In the genomic region with DNA sequence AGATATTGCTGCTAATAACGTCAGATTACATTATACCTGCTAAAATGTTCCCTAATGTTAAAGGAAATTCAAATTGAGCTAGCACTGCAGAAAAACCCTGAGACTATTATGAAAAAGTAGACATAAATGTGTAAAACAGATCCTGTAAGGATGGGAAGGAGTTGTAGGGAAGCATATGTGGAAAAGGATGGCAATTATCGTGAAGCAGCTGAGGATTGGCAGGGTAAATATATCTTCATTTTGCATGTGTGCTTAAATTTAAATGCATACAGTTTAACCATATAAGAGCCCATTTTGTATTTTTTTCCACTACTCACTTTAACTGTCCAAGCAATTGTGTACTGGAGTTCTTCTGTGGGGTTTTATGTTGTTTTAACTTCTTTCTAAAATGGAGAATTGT, we compare ENCODE assay signal across 25 mouse cellular contexts.
DNase-seq lines count a peak whose midpoint lies in the region; ATAC-seq lines count a peak whose summit lies in the region.
"Had no signal": no experiment of that assay in that cellular context is flagged by ENCODE, and none has a peak within 500 bp of the region (broad histone marks: within the 10 kb centered on the region; RNA-seq: fewer than 3 reads in every experiment).

No protein-coding gene starts in this region.

- H3K9me3 ChIP-seq in forebrain, embryonic 16.5 days (ENCODE audit: control insufficient read depth, low read length), result no peaks in the 10 kb centered on the region
- H3K9me3 ChIP-seq in forebrain, embryonic 14.5 days (replicated peaks; ENCODE audit: control insufficient read depth, low read length), result no peaks in the 10 kb centered on the region
- no peaks in the 10 kb centered on the region for H3K9me3 ChIP-seq in hindbrain, embryonic 11.5 days (ENCODE audit: control insufficient read depth, low read length)
- H3K9me3 ChIP-seq: embryonic facial prominence, embryonic 13.5 days; embryonic facial prominence, embryonic 15.5 days; forebrain, embryonic 13.5 days; G1E had no signal

- no peak overlapping the region for H3K27ac ChIP-seq in forebrain, embryonic 16.5 days (ENCODE audit: low read length)
- H3K27ac ChIP-seq in forebrain, embryonic 14.5 days (ENCODE audit: low read depth, low read length), result no peak overlapping the region
- no peak overlapping the region for H3K27ac ChIP-seq in hindbrain, embryonic 11.5 days (ENCODE audit: low read depth, low read length)
- H3K27ac ChIP-seq: embryonic facial prominence, embryonic 13.5 days; embryonic facial prominence, embryonic 15.5 days; forebrain, embryonic 13.5 days had no signal

- DNase-seq in forebrain, embryonic 14.5 days (ENCODE audit: low spot score), result no peak
- DNase-seq in brain, adult 2 months (ENCODE audit: low read depth, low spot score), result peak; percentile 4
- peak; percentile 14 for DNase-seq in brain, embryonic 18.5 days (ENCODE audit: low read depth, low spot score)
- no peak for DNase-seq in hindbrain, embryonic 11.5 days (ENCODE audit: low spot score)
- DNase-seq: adrenal gland, adult 8-10 months; adrenal gland, postnatal 14 days; adrenal gland, postnatal 36 days; B cell, adult 2 months; cerebellum, adult 11 months; cerebellum, adult 18-20 months; cerebellum, adult 8-10 months; cerebellum, adult 9-11 months; cerebellum, postnatal 14 days; cerebellum, postnatal 36 days; embryo, embryonic 11 days had no signal

- WGBS in forebrain, embryonic 16.5 days, result 79% methylated on average over 2 of the region's 2 CpGs
- 90% methylated on average over 2 of the region's 2 CpGs for WGBS in forebrain, embryonic 14.5 days
- 90% methylated on average over 2 of the region's 2 CpGs for WGBS in hindbrain, embryonic 11.5 days

- no peak overlapping the region for H3K9ac ChIP-seq in forebrain, embryonic 16.5 days (replicated peaks; ENCODE audit: low read depth, low read length)
- no peak overlapping the region for H3K9ac ChIP-seq in forebrain, embryonic 14.5 days (ENCODE audit: low read length)
- no peak overlapping the region for H3K9ac ChIP-seq in hindbrain, embryonic 11.5 days (ENCODE audit: low read depth, low read length)
- H3K9ac ChIP-seq: embryonic facial prominence, embryonic 13.5 days; embryonic facial prominence, embryonic 15.5 days; forebrain, embryonic 13.5 days had no signal

- H3K4me2 ChIP-seq in forebrain, embryonic 16.5 days (ENCODE audit: low read length), result no peak overlapping the region
- no peak overlapping the region for H3K4me2 ChIP-seq in forebrain, embryonic 14.5 days (ENCODE audit: low read length)
- H3K4me2 ChIP-seq in hindbrain, embryonic 11.5 days (replicated peaks; ENCODE audit: low read depth, low read length), result no peak overlapping the region
- H3K4me2 ChIP-seq: embryonic facial prominence, embryonic 13.5 days; embryonic facial prominence, embryonic 15.5 days; forebrain, embryonic 13.5 days had no signal

- H3K27me3 ChIP-seq in forebrain, embryonic 16.5 days (replicated peaks; ENCODE audit: control insufficient read depth, insufficient read depth, low read length), result no peaks in the 10 kb centered on the region
- no peaks in the 10 kb centered on the region for H3K27me3 ChIP-seq in forebrain, embryonic 14.5 days (replicated peaks; ENCODE audit: control insufficient read depth, insufficient read depth, low read length)
- H3K27me3 ChIP-seq in hindbrain, embryonic 11.5 days (ENCODE audit: control insufficient read depth, insufficient read depth, low read length), result no peaks in the 10 kb centered on the region
- H3K27me3 ChIP-seq: CH12.LX; embryonic facial prominence, embryonic 13.5 days; embryonic facial prominence, embryonic 15.5 days; forebrain, embryonic 13.5 days; Patski had no signal

- peak; percentile 67 for ATAC-seq in forebrain, embryonic 16.5 days
- ATAC-seq in forebrain, embryonic 14.5 days, result no peak
- ATAC-seq in hindbrain, embryonic 11.5 days (ENCODE audit: low FRiP score), result no peak
- ATAC-seq: activated CD4-positive, CD25-positive, alpha-beta regulatory T cell, adult 4 months; CD4-positive, CD25-positive, alpha-beta regulatory T cell, adult 4 months; forebrain, embryonic 13.5 days; Patski had no signal

- no peak overlapping the region for H3K4me3 ChIP-seq in forebrain, embryonic 16.5 days (replicated peaks; ENCODE audit: low read length)
- no peak overlapping the region for H3K4me3 ChIP-seq in forebrain, embryonic 14.5 days (ENCODE audit: low read depth, low read length)
- no peak overlapping the region for H3K4me3 ChIP-seq in hindbrain, embryonic 11.5 days (ENCODE audit: low read depth, low read length)
- H3K4me3 ChIP-seq: embryonic facial prominence, embryonic 13.5 days; embryonic facial prominence, embryonic 15.5 days; erythroblast, embryonic 14.5 days; forebrain, embryonic 13.5 days had no signal

- no peaks in the 10 kb centered on the region for H3K4me1 ChIP-seq in forebrain, embryonic 16.5 days (replicated peaks; ENCODE audit: control insufficient read depth, insufficient read depth, low read length)
- H3K4me1 ChIP-seq in forebrain, embryonic 14.5 days (ENCODE audit: control insufficient read depth, insufficient read depth, low read length), result no peaks in the 10 kb centered on the region
- H3K4me1 ChIP-seq in hindbrain, embryonic 11.5 days (replicated peaks; ENCODE audit: control insufficient read depth, insufficient read depth, low read length), result no peaks in the 10 kb centered on the region
- H3K4me1 ChIP-seq: embryonic facial prominence, embryonic 13.5 days; embryonic facial prominence, embryonic 15.5 days; forebrain, embryonic 13.5 days had no signal

- no peaks in the 10 kb centered on the region for H3K36me3 ChIP-seq in forebrain, embryonic 16.5 days (ENCODE audit: control insufficient read depth, insufficient read depth)
- H3K36me3 ChIP-seq in forebrain, embryonic 14.5 days (ENCODE audit: control insufficient read depth, insufficient read depth, low read length), result no peaks in the 10 kb centered on the region
- H3K36me3 ChIP-seq in hindbrain, embryonic 11.5 days (ENCODE audit: control insufficient read depth, insufficient read depth, low read length), result no peaks in the 10 kb centered on the region
- H3K36me3 ChIP-seq: embryonic facial prominence, embryonic 13.5 days; embryonic facial prominence, embryonic 15.5 days; G1E had no signal

Comparison
In these comparisons a context has a peak if more than half of its experiments do, and no peak if none do; other contexts are left out.
1. DNase-seq: peak in brain, adult 2 months (single experiment) and brain, embryonic 18.5 days (single experiment); none in forebrain, embryonic 14.5 days (single experiment) and hindbrain, embryonic 11.5 days (single experiment).